Mouse (Mus musculus) hindbrain, embryonic 16.5 days (tissue): ENCODE measurements at regions not wholly inside any gene's neighbourhood (a gene's known extent, or its start where the extent isn't known, plus 50 kb on each side); places are given as distances from the start of the nearest gene placed in this dataset.

Experiments used
- ATAC-seq: fragments of 200-750 bp; cut with Nextera tagmentation; 2 replicates; pipeline ENCODE4 v1.8.0; 2017; ENCODE audit warnings: moderate TSS enrichment, moderate library complexity
- H3K27ac ChIP-seq: fragments of 300-500 bp; sonication (generic); 2 replicates; pipeline ENCODE4 v1.5.1; 2014; ENCODE audit warnings: low read depth, mild to moderate bottlenecking, control low read depth, low read length, moderate library complexity
- H3K27me3 ChIP-seq: fragments of 300-500 bp; sonication (generic); replicated peaks from 2 replicates; pipeline ENCODE4 v1.6.1; 2014; ENCODE audit warnings: low read length; ENCODE audit not compliant: control insufficient read depth, insufficient read depth
- H3K36me3 ChIP-seq: fragments of 300-500 bp; sonication (generic); 2 replicates; pipeline ENCODE4 v1.6.1; 2014; ENCODE audit warnings: mild to moderate bottlenecking, low read length, moderate library complexity, mixed read lengths; ENCODE audit not compliant: control insufficient read depth, insufficient read depth
- H3K4me1 ChIP-seq: fragments of 300-500 bp; sonication (generic); 2 replicates; pipeline ENCODE4 v1.6.1; 2014; ENCODE audit warnings: low read depth, low read length; ENCODE audit not compliant: control insufficient read depth, insufficient read depth
- H3K4me2 ChIP-seq: fragments of 300-500 bp; sonication (generic); 2 replicates; pipeline ENCODE4 v1.6.1; 2014; ENCODE audit warnings: mild to moderate bottlenecking, low read length, control low read depth, moderate library complexity
- H3K4me3 ChIP-seq: fragments of 300-500 bp; sonication (generic); 2 replicates; pipeline ENCODE4 v1.5.1; 2014; ENCODE audit warnings: mild to moderate bottlenecking, low read length, control low read depth, moderate library complexity
- H3K9ac ChIP-seq: fragments of 300-500 bp; sonication (generic); 2 replicates; pipeline ENCODE4 v1.6.1; 2014; ENCODE audit warnings: low read depth, mild to moderate bottlenecking, control low read depth, low read length, moderate library complexity
- H3K9me3 ChIP-seq: fragments of 300-500 bp; sonication (generic); 2 replicates; pipeline ENCODE4 v1.6.1; 2014; ENCODE audit warnings: mild to moderate bottlenecking, low read length, moderate library complexity; ENCODE audit not compliant: control insufficient read depth
- WGBS: fragments of 180-500 bp; shearing (Covaris S2); extraction: QIAGEN DNeasy Blood & Tissue Kit; methylation state at CpG from one replicate; pipeline ENCODE4 v1.1.7; 2014; 5-methylcytosine and 5-hydroxymethylcytosine counted together

DNA sequence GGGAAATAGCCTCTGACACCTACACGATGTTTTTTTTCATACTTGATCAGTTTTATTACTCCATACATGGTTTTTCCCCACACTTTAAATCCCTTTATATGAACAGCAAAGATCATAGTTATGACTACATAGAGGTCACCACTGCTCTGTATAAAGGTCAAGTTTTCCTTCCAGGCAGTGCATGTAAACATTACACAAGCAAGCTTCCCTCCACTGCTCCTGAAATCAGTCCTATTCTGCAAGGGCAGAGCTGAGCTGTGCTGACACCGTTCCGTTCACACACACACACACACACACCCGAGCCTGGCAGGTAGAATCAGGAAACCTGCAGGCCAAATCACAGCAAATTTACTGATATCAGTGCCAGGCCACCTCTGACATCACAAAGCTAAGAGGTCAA is 74.1 kb upstream of the Mgmt start:
- Histone ChIP-seq H3K36me3 (no peaks in the 10 kb centered on the region), H3K9me3 (no peaks in the 10 kb centered on the region), H3K27me3 (no peaks in the 10 kb centered on the region), H3K4me2 (no peak overlapping the region), H3K9ac (no peak overlapping the region), H3K4me1 (peaks cover 3% of the 10 kb centered on the region), H3K27ac (no peak overlapping the region), H3K4me3 (no peak overlapping the region)
- no peak for ATAC-seq
- 64% methylated on average over 4 of the region's 4 CpGs for WGBS

DNA sequence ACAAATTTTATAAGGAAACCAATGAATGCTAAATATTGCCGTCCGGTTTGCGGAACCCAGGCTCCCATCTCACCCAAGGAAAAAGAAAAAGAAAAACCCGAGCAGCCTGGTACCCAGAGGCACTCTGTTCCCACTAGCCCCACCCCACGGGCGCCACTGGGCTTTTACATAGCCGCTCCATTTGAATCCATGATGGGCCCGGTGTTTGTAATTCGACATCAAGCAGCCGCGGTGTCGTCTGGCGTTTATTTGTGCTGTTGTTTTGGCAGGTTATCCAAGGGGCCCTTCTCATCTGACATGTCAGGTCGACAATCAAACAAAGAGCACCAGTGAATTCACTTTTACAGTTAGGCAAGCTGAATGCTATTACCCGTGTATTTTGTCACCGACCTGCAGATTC is 68.8 kb upstream of the Mgmt start:
- H3K9ac ChIP-seq, result peak overlapping the region; percentile 43; the same call in 1 of the 2 replicates
- no peaks in the 10 kb centered on the region for H3K27me3 ChIP-seq
- no peak for ATAC-seq
- peaks cover 10% of the 10 kb centered on the region for H3K4me1 ChIP-seq
- H3K9me3 ChIP-seq, result no peaks in the 10 kb centered on the region
- WGBS, result 17% methylated on average over 16 of the region's 16 CpGs
- peak overlapping the region; percentile 21 for H3K4me3 ChIP-seq
- H3K27ac ChIP-seq, result no peak overlapping the region
- H3K4me2 ChIP-seq, result peak overlapping the region; percentile 40
- H3K36me3 ChIP-seq, result no peaks in the 10 kb centered on the region

DNA sequence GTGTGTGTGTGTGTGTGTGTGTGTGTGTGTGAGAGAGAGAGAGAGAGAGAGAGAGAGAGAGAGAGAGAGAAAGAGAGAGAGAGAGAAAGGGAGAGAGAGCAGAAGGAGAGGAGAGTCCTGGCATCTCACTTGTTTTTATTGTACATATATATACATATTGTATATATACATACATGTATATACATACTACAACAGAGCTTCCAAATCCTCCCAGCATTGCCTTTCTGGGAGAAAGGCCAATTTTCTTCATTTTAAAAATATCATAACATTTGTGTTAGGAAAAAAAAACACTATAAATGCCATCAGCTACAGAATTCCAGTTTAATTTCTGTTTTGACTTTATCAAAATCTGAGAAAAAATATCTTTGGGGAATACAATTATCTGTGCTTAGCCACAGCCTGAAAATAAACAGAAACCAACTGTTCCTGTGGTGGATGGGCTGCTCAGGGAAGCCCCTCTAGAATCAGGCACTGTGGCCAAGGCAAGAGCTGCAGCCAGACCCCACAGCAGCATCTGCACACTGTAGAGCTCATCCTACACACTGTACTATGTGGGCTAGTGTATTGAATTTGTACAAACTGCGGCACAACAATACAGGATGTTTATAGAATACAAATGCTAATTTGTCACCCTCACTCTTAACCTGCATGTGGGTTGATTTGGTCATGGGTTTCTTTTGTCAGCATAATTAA is 64.6 kb upstream of the Mgmt start:
- Histone ChIP-seq H3K9ac (no peak overlapping the region), H3K4me1 (peaks cover 8% of the 10 kb centered on the region), H3K27me3 (no peaks in the 10 kb centered on the region), H3K4me2 (no peak overlapping the region), H3K9me3 (no peaks in the 10 kb centered on the region), H3K27ac (no peak overlapping the region), H3K4me3 (no peak overlapping the region), H3K36me3 (no peaks in the 10 kb centered on the region)
- 63% methylated on average over 1 of the region's 1 CpGs for WGBS
- no peak for ATAC-seq

- Histone ChIP-seq H3K36me3 (no peaks in the 10 kb centered on the region), H3K4me1 (no peaks in the 10 kb centered on the region), H3K4me2 (no peak overlapping the region), H3K27ac (no peak overlapping the region), H3K4me3 (no peak overlapping the region), H3K27me3 (no peaks in the 10 kb centered on the region), H3K9me3 (no peaks in the 10 kb centered on the region), H3K9ac (no peak overlapping the region)
- 60% methylated on average over 7 of the region's 7 CpGs for WGBS
- ATAC-seq, result no peak
Observed at GRCm38 (mm10) chr7:136832419-136832818, 62.0 kb upstream of the Mgmt start.

DNA sequence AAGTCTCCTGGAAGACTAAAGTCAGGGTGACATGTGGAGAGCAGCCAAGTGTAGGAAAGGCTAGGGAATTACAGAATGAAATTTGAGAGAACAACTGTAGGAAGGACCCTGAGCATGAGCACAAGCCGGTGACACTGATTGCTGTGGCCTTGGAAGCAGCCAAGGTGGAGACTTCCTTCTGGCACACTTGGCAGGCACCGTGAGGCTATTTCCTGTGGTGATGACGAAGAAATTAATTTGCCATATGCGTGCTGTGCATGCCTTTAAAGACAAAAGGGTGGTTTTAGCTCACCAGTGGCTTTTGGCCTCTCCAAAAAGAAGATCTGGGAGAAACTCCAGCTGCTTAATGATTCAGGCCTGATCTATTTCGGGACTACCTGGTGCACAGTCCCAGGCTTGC is 55.4 kb upstream of the Mgmt start:
- H3K27me3 ChIP-seq, result no peaks in the 10 kb centered on the region
- peaks cover 3% of the 10 kb centered on the region for H3K4me1 ChIP-seq
- 58% methylated on average over 5 of the region's 5 CpGs for WGBS
- no peak for ATAC-seq
- H3K36me3 ChIP-seq, result no peaks in the 10 kb centered on the region
- H3K4me2 ChIP-seq, result no peak overlapping the region
- no peak overlapping the region for H3K27ac ChIP-seq
- no peak overlapping the region for H3K4me3 ChIP-seq
- H3K9ac ChIP-seq, result no peak overlapping the region
- H3K9me3 ChIP-seq, result no peaks in the 10 kb centered on the region

DNA sequence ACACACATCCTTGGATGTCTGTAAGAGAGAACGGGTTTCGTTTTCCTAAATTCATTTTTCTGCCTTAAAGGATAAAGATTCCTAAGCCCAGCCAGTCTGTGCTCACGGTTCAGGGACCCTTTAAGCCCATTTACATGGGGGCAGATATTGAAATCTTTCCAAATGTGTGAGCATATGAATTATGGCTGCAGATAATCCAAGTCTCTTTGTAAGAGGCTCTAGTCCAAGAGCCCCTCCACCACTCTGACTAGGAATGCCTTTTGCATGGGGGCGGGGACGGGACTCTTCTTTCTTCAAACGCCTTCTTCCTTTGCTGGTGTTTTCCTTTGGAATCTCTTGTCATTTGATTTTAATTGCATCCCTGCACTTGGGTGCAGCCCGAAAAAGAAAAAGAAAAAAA is 54.2 kb upstream of the Mgmt start:
- peaks cover 6% of the 10 kb centered on the region for H3K4me1 ChIP-seq
- WGBS, result 63% methylated on average over 7 of the region's 7 CpGs
- no peaks in the 10 kb centered on the region for H3K9me3 ChIP-seq
- no peak overlapping the region for H3K27ac ChIP-seq
- no peak overlapping the region for H3K9ac ChIP-seq
- no peak for ATAC-seq
- no peaks in the 10 kb centered on the region for H3K36me3 ChIP-seq
- no peak overlapping the region for H3K4me3 ChIP-seq
- H3K27me3 ChIP-seq, result no peaks in the 10 kb centered on the region
- no peak overlapping the region for H3K4me2 ChIP-seq

DNA sequence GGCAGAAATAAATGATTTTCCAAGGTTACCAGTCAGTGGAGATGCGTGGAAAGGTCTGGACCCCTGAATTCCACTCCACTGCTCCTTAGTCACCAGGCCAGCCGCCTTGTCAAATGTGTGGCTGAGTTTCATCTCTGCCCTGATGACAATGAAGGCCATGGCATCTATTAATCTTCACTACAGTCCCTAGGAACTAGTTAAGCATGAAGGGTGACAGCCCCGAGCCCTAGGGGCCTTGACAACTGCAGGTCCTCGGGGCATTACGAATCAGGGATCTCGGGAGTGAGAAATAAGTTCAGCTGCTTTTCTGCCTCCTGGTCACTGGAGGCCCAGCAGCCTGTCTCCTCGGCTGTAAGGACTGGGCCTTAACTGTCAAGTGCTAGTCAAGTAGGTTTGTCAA is 51.7 kb upstream of the Mgmt start:
- WGBS, result 55% methylated on average over 7 of the region's 7 CpGs

DNA sequence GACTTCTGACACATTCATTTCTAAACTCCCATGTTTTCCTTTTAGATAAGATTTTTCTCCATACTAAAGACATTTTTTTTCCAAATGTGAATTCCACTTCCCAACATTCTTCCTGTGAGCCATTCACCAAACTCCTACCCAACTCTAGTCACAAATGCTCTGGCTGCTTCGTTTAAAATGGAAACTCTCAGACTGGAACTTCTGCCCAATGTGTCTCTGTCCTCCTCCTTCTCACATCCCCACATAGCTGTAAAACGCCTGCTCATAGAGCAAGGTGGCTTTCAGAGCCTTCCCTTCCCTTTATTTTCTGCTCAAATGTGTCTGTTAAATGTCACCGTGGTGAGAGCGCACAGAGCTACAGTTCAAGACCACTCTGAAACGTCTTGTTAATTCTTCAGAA is 50.1 kb upstream of the Mgmt start:
- Histone ChIP-seq H3K9me3 (no peaks in the 10 kb centered on the region), H3K9ac (no peak overlapping the region; the same call in 1 of the 2 replicates), H3K4me1 (peaks cover 3% of the 10 kb centered on the region), H3K4me2 (no peak overlapping the region), H3K36me3 (no peaks in the 10 kb centered on the region), H3K27ac (no peak overlapping the region), H3K27me3 (no peaks in the 10 kb centered on the region), H3K4me3 (no peak overlapping the region)
- no peak for ATAC-seq
- WGBS, result 25% methylated on average over 5 of the region's 5 CpGs

More for the DNA sequence above, 51.7 kb upstream of the Mgmt start:
- ATAC-seq, result no peak
- H3K9me3 ChIP-seq, result no peaks in the 10 kb centered on the region
- H3K9ac ChIP-seq, result no peak overlapping the region
- no peak overlapping the region for H3K27ac ChIP-seq
- H3K4me2 ChIP-seq, result no peak overlapping the region
- H3K27me3 ChIP-seq, result no peaks in the 10 kb centered on the region
- no peak overlapping the region for H3K4me3 ChIP-seq
- H3K4me1 ChIP-seq, result peaks cover 6% of the 10 kb centered on the region
- no peaks in the 10 kb centered on the region for H3K36me3 ChIP-seq
